Mouse (Mus musculus): ENCODE results near the gene Capza2.

Gene Capza2

DNA sequence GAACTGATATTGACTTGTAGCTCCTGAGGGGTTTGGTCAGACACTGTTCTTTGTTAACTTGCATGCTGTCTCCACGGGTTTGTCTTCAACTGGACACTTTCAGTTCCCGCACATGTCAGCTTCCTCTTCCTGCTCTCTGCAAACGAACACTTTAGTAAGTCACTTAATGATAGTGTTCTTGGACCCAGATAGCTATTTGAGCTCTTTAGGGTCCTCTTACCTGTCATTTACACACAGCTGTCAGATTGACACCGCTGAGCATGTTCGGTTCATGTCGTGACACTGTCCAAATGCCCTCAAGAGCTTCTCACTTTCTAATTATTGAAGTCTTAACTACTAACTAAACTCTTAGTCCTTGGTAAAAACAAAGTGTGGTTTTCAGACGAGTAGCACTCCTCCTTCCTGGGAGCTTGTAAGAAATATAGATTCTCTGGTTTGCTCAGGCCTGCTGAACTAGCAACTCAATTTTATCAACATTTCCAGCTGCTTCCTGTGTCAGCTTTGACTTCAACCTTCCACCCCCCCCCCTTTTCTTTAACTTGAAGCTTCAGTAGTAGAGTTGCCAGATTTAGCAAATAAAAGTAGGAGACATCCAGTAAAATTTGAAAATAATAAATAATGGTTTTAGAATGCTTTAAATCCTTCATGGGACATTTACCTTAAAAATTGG lies at the start of gene Capza2:
Gene Capza2, plus strand, starts transcription at position 620 of the 670 bp plus-strand sequence.
- no peak for DNase-seq (ENCODE audit: low spot score)

DNA sequence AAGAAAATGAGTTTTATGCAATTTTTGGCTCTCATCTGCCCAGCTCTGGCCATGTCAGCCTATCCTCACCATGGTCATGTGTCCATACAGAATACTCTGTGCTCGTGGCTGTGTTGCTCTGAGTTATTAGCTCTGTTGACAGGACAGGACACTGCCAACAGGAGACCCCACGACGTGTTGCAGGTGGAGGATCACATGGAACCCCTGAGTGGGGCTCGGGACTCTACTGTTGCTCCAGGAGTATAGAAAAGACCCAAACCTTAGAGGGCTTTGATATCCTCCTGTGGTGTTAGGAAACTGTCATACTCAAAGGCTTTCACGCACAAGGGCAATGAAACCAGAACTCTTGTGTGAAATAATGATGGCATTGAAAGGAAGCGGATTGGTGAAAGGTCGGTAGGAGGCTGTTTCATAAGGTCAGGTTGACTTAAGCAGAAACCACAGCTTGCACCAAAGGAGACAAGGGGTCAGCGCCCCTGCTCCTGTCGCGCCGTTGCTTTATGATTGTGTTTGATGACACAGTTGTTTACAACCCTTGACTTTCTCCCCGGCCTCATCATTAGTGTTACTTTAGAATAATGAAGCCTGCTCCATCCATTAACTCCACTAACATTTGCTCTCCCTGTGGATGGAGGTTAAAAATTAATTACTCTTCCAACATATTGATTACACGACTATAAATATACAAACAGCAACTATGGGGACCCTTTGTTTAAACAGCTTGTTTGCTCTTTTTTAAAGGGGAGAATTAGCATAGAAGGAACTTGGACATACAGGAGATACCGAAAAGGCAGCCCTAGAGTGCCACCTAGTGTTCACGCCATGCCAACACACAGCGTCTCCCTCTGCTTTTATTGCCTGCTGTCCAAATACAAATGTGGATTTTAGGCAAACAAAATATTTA lies 46.7 kb upstream of the Capza2 start:
- peak; percentile 37 for DNase-seq (ENCODE audit: low spot score)

DNA sequence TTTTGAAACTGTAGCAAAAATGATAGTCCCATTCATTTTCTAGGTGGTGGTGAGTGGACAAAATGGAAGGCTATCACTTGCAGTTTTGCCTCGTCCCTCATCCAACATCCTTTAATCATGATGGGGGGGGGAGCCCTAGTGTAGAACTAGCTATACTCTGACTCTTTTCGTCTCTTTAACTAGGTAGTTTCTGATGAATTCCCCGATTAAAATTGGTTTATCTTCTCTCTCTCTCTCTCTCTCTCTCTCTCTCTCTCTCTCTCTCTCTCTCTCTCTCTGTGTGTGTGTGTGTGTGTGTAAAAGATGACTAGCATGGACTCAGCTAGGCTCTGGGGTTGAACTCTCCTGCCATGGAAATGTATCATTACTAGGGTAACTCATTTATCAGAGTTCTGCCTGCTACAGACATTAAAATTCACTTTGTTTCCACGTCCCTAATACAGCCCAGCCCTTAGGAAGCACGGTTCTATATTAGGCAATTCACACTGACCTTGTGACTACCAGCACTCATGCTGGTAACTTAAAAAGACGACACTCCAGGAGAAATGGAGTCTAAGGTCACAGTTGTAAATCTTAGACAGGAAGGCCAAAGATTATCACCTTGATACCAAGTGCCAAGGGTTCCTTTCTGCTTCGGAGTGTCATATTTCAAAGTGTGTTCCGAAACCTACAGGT lies 45.9 kb upstream of the Capza2 start:
- no peak for DNase-seq (ENCODE audit: low spot score)

DNA sequence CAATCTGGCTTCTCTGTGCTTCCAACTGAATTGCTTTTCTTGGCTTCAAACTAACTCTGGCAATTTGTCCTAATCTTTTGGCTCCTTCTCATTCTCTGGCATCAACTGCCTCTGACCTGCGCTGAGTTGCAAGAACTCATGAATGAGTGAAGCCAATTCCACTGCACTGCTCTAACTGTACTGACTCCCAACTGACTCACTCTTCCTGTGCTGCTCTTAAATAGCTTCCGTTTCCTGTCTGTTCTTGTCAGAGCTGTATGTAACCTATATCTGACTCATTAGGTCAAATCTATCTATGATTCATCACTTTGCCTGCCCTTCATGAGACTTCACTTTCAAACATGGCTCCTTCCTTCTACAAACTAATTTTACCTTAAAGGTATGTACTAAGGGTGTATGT lies 42.1 kb upstream of the Capza2 start:
- no peak for DNase-seq (ENCODE audit: low spot score)

DNA sequence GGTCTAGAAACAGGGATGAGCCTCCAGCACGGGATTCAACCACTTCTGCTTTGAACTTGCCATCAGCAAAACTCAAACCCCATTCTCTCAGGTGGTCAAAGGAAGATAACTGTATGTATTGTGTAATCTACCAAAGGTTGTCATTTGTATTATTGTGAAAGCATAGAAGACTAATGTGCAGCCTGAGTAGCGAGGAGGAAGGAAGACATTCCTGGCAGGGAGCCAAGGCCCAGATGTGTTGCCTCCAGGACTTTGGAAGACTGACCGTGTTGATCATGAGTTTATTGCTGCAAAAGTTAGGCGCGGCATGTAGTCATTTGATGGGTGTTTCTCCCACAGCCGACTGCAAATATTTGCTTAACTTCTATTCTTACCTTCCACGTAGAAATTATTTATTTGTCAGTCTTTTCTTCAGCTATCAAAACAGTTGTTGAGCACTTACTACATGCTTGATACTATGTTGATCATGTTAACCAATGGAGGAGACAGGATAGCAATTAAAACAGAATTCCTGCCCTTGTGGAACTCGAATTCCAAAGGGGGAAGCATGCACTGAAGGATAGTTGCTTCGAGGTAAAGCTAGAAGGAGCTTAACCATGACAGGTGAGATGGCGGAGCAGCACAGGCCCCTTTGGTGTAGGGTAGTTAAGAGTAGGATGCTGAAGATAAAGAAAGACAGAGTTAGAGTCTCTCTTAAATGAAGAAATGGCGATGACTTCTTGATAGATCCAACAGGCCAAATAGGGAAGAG lies 40.1 kb upstream of the Capza2 start:
- no peak for DNase-seq (ENCODE audit: low spot score)

DNA sequence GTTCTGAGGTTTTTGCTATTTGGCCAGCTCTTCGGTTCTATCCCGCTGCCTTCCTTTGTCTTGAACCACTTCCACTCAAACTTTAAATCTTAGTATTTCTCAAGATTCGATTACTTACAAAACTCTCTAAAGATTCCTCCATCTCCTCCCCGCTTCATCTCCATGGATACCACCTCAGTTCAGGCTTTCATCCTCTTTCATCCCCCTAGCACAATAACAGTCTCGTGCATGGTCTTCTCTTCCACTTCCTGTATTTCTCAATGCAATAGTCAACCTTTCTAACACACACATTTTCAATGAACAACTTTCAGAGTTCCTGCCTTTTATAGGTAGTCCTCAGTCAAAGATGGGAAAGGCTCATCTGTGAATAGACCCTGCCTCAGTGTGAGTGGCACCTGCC lies 36.7 kb upstream of the Capza2 start:
- DNase-seq (ENCODE audit: low spot score), result no peak

GRCm38 (mm10) chr6:17601526-17601925 lies 34.5 kb upstream of the Capza2 start:
- DNase-seq (ENCODE audit: low spot score), result no peak

- no peak for DNase-seq (ENCODE audit: low spot score)
Observed at GRCm38 (mm10) chr6:17606915-17607314, 29.1 kb upstream of the Capza2 start.

DNA sequence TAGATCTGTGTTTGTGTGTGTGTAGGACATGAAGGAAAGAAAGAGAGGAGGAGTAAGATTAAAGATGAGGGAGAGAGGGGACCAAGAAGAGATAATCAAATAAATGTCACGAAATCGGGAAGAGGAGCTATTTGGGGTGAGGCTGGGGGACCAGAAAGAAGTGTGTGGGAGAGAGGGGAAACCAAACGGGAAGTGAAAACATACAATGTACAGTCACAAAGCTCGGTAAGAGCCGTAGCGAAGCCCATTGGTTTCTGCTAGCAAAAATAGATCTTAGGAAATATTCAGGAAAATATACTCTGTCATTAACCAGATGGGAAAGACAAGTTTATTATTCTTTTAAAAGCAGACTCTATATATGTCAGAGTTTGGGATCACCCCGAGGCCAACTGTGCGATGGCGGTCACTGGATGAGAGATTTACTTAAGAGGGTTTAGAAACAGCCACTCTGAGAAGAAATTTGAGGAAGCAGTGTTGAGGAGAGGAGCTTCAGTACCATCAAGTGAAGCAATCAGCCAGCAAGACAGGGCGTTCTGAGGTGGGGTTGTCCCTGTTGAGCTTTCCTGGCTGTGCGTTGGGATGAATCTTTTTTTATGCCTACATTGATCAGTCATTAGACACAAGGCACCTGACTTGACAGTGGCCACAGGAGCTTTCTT lies 24.6 kb upstream of the Capza2 start:
- no peak for DNase-seq (ENCODE audit: low spot score)

DNA sequence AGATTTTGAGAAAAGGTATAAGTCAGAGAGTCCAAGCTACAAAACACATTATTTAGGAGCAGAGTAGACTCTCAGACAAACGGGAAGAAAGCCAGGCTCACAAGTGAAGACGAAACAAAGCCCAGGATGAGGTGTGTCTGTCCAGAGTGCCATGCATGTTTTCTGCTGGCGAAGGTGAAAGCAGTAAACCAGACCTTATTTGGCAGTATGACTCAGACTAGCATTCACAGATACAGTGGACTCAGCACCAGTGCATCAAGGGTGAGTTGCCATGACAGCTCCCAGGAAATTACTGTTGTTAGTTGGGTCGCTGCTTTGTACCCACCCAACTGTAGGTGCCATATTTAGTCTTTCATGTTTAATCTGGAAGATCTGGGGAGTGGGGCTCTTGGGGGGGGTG lies 23.4 kb upstream of the Capza2 start:
- no peak for DNase-seq (ENCODE audit: low spot score)

- no peak for DNase-seq (ENCODE audit: low spot score)
Observed at GRCm38 (mm10) chr6:17620823-17621222, 15.2 kb upstream of the Capza2 start.

DNA sequence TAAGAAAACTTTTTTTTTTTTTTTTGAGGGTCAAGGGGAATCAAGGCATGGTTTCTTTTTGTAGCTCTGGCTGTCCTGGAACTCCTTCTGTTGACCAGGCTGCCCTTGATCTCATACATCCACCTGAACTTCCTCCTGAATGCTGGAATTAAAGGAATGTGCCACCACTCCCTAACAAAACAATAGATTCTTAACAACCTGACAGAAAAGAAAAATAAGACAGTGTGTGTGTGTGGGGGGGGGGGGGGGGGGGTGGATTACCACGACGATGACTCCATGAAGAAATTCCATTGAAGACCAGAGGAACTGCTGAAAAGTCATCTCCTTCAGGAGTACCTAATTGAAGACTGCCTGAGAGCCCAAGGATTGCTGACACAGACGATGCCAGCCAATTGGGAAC lies 14.6 kb upstream of the Capza2 start:
- DNase-seq (ENCODE audit: low spot score), result no peak

DNA sequence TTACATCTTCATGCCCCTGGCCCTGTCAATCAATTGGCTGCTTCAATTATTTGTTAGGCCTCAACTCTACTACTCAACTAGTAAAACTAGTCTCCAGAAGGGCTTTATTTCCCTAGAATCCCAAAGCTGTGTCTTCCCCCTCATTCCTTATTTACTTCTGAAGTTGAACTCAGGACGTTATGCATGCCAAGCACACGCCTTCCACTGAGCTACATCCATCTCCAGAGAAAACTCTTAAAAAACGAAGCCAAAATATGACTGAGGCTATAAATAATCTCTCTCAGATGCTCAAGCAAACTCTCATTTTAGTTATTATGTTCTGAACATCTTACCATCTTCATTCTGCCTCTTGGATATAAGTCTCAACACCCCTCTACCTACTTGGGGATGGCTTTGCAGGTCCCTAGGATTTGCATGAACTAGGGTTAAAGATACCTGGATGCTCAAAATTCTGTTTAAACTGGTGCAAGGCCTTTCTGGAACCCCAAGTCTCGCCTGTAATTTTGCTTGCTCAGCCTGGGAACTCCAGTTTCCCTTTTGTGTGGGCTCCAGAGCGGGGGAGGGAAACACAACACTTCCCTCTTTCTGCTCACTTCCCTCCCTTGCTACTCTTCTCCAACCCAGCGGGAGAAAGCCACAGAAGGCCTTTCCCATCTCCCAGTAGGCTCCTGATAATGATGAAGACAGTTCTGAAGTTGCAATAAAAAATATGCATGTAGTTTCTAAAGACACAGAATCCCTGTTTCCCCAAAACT lies 7.2 kb upstream of the Capza2 start:
- no peak for DNase-seq (ENCODE audit: low spot score)

DNA sequence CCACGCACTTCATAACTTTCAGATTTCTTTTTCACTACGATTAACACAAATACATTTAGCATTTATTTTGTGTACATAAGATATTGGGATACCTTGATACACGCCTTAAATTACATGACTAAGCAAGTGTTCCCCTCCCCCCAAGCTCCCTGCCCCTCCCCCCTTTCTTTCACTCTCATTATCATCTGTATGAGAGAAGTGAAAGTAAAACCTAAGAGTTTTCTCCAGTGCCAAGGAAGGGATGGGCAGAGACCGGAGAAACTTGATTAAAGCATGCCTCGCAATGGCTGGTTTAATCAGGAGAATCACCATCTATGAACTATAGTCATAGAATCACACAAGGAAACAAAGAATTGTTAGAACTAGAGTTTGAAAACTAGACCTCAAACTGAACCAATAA lies 6.3 kb upstream of the Capza2 start:
- no peak for DNase-seq (ENCODE audit: low spot score)

DNA sequence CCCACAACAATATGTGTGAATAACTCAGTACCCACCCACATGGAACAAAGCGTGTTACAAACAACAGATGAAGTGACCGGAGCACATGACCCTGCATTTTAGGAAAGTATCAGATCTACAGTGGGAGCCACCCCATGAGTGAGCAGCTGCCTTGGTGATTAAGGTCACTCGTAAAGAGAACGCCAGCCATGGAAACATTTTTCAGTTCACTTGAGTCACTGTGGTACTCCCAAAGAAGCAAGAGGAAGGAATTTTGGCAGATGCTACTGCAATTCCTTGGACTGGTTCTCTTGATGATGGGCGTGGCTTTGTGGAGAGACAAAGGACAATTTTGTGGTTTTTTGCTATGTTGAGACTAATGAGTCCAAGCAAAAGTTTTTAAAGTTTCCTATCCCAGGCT lies 4.4 kb upstream of the Capza2 start:
- no peak for DNase-seq (ENCODE audit: low spot score)

DNA sequence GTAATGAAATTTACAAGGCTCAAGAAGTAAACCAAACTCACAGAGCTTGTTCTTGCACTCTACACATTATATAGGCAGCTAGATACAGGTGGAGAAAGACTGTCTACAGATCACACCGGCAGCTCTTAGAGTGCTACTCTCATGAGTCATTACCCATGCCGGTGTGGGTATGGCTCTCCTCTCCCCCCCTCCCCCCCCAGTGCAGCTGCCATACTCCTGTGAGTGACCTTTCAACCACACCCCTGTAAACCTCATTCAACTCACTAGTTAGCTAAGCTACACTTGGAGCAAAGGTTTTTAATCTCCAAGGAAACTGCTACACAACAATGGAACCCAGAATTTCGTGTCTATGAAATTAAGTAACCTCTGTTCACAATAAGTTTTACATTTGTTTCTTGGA lies 2.2 kb upstream of the Capza2 start:
- no peak for DNase-seq (ENCODE audit: low spot score)

GRCm38 (mm10) chr6:17634992-17635391 lies 1.0 kb upstream of the Capza2 start:
- no peak for DNase-seq (ENCODE audit: low spot score)

- DNase-seq (ENCODE audit: low spot score), result peak; percentile 88
Observed at GRCm38 (mm10) chr6:17636764-17637170, 733 bp downstream of the Capza2 start.

DNA sequence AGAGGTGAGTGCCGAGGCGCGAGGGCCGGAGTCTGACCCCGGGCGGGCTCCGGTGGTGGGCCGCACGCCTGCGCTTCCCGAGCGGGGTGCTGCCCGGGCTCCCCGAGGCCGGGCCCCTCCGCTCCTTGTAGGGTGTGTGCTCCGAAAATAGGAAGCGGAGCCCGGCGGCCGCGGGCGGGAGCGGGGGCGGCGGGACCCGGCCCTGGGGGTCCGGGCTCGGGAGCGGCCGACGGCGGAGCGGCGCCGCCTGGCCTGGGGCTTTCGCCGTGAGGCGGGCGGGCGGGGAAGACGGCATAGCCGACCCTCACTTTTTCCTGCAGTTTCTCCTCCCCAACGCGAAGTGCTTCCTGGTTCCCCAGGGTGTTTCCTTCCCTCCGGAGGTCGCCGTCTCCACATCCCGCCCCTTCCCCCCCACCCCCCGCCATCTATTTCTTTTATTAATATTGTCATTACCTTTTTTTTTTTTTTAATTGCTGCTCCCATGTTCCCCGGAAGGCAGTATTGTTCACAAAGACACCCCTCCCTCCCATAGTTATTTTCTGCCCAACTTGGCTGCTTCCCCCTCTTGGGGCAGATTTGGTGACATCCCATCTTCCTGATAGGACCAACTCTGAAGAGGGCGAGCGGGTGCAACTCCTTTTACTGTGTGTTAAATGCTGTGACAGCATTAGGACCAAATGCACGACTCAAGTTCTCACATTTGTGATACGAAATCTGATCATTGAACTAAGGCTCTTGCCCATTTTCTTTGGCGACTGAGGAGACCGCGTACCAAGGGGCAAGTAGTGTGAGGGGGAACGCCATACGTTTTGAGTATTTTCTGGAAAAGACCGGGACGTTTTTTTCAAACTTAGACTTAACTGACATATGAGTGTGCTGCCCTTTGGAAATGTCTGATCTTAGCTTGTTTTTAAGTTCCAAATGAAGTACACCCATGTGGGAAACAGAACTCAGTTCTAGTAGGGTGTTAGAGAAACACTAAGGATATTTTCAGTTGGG lies 1.5 kb downstream of the Capza2 start:
- peak; percentile 9 for DNase-seq (ENCODE audit: low spot score)

- DNase-seq (ENCODE audit: low spot score), result no peak
Observed at GRCm38 (mm10) chr6:17640031-17640430, 4.0 kb downstream of the Capza2 start.

Measured in ovary, adult 18-20 months (tissue).